Mouse (Mus musculus) lung, adult 2 months (tissue): ENCODE measurements around the gene Crcp.

Experiments used
- CTCF ChIP-seq: fragments of 200-500 bp; IDR thresholded peaks from 2 replicates; pipeline ENCODE4 v1.5.1; 2011; ENCODE audit warnings: mild to moderate bottlenecking, low read length, control low read depth; ENCODE audit not compliant: insufficient read depth
- POLR2A ChIP-seq: fragments of 200-500 bp; IDR thresholded peaks from 2 replicates; pipeline ENCODE4 v1.6.1; 2011; ENCODE audit warnings: low read depth, mild to moderate bottlenecking, control low read depth, low read length, borderline replicate concordance; ENCODE audit errors: extremely low read depth

DNA sequence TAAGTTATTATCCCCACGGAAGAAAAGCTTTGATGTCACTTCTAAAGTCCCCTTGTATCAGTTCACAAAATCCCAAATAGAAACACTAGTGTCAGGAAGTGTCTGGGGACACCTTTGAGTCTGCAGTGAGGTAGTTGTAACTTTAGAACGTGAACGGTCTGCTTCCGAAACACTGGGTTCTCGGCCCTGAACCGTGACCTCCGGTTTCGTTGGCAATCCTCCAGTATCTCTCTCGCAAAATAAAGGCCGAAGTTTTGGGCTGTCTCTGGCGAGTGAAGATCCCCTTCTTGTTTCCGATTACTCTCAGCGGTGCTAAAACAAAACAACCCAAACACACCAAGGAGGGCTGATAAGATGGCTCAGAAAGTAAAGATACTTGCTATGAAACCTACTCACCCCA lies 39.7 kb upstream of the Crcp start:
- TF ChIP-seq CTCF = no peak
- no peak for TF ChIP-seq POLR2A
